Mouse (Mus musculus) R1 (cell line): Measurements from ENCODE around the gene Mep1a.
"Not testable (repeated sequence)": the region's sequence is repeated elsewhere in the genome, so short reads cannot be mapped to it uniquely, and the experiment has no call there.

Experiments used
- DNase-seq: peaks from one replicate; pipeline ENCODE4 v3.0.0-alpha.2; 2018; ENCODE audit warnings: low read depth, low spot score

Gene Mep1a

DNA sequence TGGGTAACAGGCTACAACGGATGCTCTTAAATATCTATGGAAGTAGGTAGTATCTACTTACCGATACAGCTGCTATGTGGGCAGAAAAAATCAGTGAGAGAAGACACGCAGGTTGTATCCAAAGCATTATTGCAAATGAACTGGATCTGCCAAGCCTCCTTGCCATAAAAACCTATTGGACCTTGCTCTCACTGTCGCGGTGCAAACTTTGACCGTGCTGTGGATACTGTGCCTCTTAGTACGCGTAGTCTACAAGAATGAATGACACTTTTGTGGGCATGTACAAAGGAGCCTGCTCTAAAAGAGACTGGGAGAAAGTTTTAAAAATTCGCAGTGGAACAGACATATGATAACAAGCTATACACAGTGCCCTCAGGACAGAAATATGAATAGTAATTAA lies at the start of gene Mep1a:
Gene Mep1a (minus strand): TSS at position 221 of the 400 bp plus-strand sequence.
- DNase-seq: no peak

DNA sequence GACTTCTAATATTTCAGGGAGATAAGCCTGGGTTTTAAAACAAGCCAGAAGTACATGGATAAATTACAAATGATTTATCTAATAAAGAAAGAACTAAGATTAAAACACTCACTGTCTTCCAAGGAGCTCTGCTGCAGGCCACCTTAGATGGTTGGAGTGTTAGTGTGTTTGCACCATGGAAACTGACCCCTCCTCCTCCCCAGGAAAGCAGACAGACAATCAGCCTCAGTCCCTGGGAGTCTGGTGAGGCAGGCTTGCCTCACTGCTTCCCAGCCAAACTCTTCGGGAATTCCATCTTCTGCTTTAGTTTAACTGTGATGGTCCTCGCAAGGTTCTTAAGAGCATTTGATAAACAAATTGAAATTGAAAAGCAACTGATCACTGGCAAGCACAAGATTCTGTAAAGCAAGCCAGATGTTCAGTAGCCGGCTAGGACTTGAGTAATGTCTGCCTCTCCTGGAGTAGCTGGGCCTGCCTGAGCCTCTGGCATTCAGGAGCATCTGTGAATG lies 48.6 kb upstream of the Mep1a start:
- no peak for DNase-seq

- no peak for DNase-seq
Observed at GRCm38 (mm10) chr17:43544040-43544439, 41.4 kb upstream of the Mep1a start.

DNA sequence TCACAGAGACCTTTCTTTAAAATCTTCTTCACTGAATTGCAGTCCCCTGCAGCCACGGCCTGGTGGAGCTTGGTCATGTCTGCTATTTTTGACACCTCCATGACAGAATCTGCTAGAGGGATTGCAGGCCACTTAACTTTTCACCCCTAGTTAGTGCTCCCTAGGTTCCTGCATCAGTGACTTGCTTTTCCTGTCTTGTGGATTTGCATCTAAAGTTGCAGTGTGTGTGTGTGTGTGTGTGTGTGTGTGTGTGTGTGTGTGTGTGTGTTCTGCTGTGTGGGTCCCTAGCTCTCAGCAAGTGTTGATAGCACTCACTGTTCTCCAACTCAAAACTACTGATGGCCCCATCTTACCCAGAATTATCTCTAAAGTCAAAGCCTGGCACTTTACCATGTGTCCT lies 40.9 kb upstream of the Mep1a start, which contains the start of gene Ankrd66:
Gene Ankrd66 (minus strand): TSS at position 101 of the 400 bp plus-strand sequence.
- no peak for DNase-seq

GRCm38 (mm10) chr17:43538767-43539166 lies 36.2 kb upstream of the Mep1a start:
- DNase-seq: peak; percentile 30

DNA sequence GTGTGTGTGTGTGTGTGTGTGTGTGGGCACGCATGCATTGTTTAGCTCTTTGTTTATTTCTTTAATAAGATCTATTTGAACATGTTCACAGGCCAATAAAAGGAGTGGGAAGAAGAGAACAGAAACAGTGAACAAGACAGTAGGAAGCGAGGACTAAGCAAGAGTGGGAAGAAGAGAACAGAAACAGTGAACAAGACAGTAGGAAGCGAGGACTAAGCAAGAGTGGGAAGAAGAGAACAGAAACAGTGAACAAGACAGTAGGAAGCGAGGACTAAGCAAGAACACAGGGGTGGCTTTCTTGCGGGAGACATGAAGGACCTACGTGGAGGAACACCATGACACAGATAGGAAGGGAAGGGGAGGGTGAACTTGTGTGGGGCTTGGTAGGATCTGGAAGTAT lies 34.2 kb upstream of the Mep1a start:
- DNase-seq: not testable (repeated sequence)

- peak; percentile 81 for DNase-seq
Observed at GRCm38 (mm10) chr17:43534362-43535222, 32.0 kb upstream of the Mep1a start.

DNA sequence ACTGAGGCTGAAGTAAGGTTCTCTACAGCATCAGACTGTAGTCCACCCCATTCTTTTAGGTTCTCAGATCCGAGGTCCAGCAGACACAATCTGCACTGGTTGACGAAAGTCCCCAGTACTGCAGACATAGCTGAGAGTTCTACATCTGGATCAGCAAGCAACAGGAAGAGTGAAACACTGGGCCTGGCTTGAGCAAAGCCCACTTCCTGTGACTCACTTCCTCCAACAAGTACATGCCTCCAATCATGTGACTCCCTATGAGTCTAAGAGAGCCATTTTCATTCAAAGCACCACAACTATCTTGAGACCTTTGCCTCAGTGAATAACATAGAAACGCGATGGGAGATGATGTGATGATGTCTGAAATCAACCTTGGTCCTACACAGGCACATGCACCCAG lies 28.6 kb upstream of the Mep1a start:
- no peak for DNase-seq

DNA sequence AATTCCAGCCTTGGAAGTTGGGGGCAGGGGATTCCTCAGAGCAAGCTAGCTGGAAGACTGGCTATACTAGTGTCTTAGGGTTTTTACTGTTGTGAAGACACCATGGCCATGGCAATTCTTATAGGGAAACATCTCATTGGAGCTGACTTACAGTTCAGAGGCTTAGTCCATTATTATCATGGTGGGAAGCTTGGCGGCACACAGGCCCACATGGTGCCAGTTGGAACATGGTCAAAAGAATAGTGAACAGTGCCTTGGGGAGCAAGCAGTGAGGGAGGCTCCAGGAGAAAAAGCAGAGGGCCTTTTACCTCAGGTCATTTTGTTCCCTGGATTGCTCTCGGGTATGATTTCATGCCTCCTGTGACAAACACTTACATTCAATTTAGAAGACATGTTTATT lies 27.9 kb upstream of the Mep1a start:
- no peak for DNase-seq

DNA sequence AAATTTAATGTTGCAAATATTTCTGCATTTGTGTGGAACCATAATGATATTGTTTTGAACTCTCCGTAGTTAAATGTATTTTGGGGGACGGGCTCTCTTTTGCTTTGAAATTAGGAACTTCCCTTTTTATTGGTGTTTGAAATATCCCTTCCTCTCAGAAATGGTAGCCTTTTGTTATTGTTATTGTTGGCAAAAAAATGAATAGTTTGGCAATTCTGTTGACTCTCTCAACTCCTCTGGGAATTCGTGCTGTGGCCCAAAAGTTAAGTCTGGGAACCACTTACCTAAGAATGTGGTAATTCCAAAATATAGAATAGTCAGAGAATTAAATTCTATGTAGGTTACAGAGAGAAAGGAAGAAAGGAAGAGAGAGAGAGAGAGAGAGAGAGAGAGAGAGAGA lies 17.6 kb upstream of the Mep1a start:
- DNase-seq: no peak

DNA sequence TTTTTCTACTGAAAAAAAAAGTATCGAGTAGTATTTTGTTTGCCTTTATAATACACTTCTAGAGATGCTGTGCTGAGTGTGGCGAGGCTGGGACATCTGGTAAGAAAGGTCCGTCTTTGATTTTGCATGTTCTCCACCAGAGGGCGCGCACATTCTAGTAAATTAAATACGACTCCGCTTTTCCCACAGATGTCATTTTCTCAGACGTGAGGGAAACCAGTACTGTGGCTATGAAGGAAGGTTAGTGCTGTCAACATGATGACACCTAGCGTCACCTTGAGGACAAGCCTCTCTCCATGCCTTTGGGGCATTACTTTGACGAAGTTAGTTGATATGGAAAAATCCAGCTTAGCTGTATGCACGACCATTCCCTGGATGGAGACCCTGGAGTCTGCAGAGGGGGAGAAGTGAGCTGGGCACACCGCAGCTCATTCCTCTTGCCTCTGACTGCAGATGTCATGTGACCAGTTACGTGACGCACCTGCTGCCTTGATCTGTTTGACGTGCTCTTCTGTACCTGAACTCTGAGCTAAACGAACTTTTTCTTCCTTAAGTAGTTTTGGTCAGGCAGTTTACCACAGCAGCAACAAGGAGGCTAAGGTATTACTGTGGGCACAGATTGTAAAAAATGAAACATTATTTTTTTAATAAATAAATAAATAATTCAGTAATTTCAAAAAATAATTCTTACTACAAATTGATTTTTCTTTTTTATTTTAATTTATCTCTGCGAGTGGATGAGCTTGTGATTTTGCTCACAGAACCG lies 16.2 kb upstream of the Mep1a start:
- DNase-seq: peak; percentile 90

DNA sequence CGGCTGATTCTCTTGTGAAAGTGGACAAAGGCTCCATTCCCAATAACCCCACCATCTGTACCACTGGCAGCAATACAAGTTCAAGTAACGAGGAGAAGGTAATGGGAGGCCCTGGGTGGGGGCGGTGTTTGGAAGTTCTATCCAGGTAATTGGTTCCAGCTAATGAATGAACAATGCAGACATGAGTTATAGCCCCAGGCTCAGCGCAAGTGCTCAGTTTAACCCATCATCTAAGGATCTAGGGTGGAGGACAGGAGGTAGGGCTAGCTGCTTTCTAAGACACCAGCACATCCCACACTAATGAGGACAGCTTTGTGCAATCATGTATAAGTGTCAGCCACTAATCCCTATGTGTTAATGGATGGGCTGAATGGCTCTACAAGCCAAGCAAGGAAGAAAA lies 8.2 kb upstream of the Mep1a start:
- DNase-seq: no peak

DNA sequence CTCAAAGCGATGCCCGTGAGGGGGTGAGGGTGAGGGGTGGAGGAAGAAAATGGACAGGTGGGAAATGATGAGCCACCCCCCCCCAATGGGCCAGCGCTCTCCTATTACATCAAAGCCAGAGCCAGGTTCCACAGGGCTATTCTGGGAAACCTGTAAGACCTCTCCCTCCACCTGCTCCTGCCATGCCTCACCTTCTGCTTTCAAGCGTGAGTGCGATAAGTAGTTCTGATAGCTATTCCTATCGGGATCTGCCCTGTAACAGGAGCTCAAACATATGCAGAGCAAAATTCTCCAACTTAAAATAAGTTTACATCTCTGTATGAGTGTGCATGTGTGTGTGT lies 2.0 kb upstream of the Mep1a start:
- DNase-seq: no peak

DNA sequence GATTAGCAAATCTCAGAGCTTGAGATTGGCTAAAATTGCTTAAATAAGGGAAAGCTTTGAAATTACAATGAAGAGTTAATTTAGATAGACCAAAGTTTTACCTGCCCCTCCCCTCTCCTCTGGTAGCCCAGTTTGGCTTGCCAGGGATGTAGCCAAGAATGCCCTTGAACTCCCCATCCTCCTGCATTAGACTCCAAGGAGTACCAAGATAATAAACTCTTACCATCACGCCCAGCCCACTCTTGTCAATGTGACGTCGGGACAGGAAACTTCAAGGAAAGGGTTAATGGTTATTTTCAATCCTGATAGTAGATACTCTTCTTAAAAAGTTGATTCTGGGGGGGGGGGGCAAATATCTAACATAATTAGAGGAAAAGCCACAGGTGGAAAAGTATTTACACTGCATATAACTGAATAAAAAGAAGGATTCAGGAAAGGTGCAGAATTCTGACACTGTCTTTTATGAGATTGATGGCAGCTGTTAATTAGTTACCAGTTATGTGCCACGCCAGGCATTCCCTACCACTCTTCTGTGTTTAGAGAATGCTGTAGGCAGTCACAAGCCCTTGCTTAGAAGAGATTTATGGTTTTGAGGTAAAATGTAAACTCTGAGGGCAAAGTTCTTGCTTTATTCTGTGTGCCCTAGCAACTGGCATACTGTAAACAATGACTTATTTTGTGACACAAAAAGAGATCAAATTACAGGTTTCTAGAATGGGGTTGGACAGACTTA lies 1.4 kb upstream of the Mep1a start:
- DNase-seq: no peak

- no peak for DNase-seq
Observed at GRCm38 (mm10) chr17:43501631-43502030, 981 bp downstream of the Mep1a start.

- no peak for DNase-seq
Observed at GRCm38 (mm10) chr17:43501223-43501622, 1.4 kb downstream of the Mep1a start.

DNA sequence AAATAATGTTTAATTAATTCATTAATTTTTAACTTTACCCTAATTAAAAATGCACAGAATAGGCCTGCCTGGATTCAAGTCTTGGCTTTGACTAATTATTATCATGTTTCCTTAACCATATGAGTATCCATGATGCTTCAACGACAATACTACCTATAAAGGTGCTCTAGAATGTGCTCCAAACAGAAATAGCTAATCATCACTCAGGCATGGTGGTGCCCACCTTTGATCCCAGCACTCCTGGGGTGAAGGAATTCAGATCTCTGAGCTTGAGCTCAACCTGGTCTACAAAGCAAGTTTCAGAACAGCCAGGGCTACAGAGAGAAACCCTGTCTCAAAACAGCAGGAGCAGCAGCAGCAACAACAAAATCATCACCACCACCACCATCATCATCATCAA lies 2.1 kb downstream of the Mep1a start:
- DNase-seq: no peak

- no peak for DNase-seq
Observed at GRCm38 (mm10) chr17:43497521-43497920, 5.1 kb downstream of the Mep1a start.

GRCm38 (mm10) chr17:43495502-43495901 lies 7.1 kb downstream of the Mep1a start:
- DNase-seq: no peak

GRCm38 (mm10) chr17:43490371-43490770 lies 12.2 kb downstream of the Mep1a start:
- DNase-seq: not testable (repeated sequence)

GRCm38 (mm10) chr17:43488439-43489151 lies 14.0 kb downstream of the Mep1a start:
- DNase-seq: no peak
